Mouse (Mus musculus) macrophage (primary cell): ENCODE measurements around the gene Arpc3. TPM values are rescaled to one million over a fixed set of nuclear protein-coding genes. Genes with fewer than 3 reads are reported as not detected.

Experiments used
- H3K27ac ChIP-seq: fragments of 350-480 bp; formaldehyde crosslinking; 2 replicates; pipeline ENCODE4 v1.9.0; 2021
- H3K36me3 ChIP-seq: fragments of 350-480 bp; formaldehyde crosslinking; 2 replicates; pipeline ENCODE4 v1.9.0; 2021; ENCODE audit errors: inconsistent target
- H3K4me3 ChIP-seq: fragments of 350-480 bp; formaldehyde crosslinking; 2 replicates; pipeline ENCODE4 v1.9.0; 2021; ENCODE audit errors: inconsistent target
- H3K79me2 ChIP-seq: fragments of 350-480 bp; formaldehyde crosslinking; 2 replicates; pipeline ENCODE4 v1.9.0; 2021; ENCODE audit errors: inconsistent target
- WGBS: methylation state at CpG from one replicate; pipeline ENCODE4 v1.1.7; 2026; ENCODE audit warnings: inconsistent platforms; ENCODE audit not compliant: missing documents; 5-methylcytosine and 5-hydroxymethylcytosine counted together
- polyA plus RNA-seq: library from polyadenylated mRNA; stranded (reverse); fragments of 250-400 nt; gene quantifications from 3 replicates; pipeline ENCODE4 v1.2.4, GENCODE M21; 2018; ENCODE audit warnings: inconsistent platforms

The Arpc3 gene
- polyA plus RNA-seq, 1 experiment from 2014 or later = 1,088 TPM

DNA sequence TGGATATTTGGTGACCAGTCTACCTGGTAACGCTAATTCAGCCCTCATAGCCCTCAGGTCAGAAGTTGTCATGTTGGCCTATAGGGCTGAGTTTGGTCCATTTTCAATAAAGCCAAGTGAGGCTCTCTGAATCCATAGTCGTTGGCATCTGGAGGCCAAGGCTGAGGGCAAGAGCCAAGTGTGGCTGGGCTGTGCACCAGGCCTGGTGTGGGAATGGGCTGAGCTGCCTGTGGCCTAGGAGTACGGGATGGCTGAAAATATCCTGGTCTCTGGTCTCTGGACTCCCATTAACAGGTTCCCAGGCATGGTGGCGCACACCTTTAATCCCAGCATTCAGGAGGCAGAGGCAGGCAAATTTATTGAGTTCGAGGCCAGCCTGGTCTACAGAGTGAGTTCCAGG is 1.7 kb upstream of the Arpc3 start:
- no peak overlapping the region for H3K27ac ChIP-seq
- H3K4me3 ChIP-seq = no peak overlapping the region
- WGBS = 85% methylated on average over 5 of the region's 5 CpGs

DNA sequence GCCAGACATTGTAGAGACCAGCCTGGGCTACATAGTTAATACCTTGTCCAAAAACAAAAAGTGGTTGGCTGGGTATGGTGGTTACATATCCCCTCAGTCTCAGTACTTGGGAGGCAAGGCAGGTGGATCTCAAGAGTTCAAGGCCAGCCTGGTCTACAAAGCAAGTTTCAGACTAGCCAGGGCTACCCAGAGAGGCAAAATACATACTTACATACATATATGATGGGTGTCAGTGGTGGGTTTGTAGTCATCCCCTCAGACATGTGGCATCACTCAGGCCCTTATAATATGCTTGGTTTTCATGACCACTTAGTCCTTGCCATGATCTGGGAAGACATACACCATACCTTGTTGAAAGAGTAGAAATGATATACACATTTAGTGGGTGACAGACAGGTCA is 1.0 kb upstream of the Arpc3 start:
- Histone ChIP-seq H3K36me3 (no peaks in the 10 kb centered on the region), H3K4me3 (no peak overlapping the region), H3K27ac (no peak overlapping the region), H3K79me2 (peaks cover 41% of the 10 kb centered on the region)

More for the DNA sequence above, 1.7 kb upstream of the Arpc3 start:
- Histone ChIP-seq H3K79me2 (peaks cover 34% of the 10 kb centered on the region), H3K36me3 (no peaks in the 10 kb centered on the region)

DNA sequence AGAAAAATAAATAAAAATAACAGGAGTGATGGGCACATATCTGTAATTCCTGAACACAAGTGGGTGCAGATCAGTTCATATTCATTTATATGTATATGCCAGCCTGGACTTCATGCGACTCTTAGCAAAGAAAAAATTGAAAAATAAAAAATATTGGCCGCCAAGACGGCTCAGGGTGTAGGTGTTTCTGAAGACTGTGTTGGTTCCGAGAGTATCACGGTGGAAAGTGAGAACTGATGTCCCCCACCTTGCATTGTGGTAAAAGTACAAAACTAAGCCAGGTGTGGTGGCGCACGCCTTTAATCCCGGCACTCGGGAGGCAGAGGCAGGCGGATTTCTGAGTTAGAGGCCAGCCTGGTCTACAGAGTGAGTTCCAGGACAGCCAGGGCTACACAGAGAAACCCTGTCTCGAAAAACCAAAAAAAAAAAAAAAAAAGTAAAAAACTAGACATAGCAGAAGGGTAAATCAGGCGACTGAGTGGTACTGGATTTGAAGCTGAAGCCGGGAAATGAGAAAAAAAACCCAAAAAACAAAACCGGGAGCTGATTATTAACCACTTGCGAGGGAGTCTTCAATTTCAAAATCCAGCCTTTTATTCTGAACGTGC is 396 bp upstream of the Arpc3 start:
- peak overlapping the region; percentile 96 for H3K27ac ChIP-seq
- peaks cover 47% of the 10 kb centered on the region for H3K79me2 ChIP-seq
- 55% methylated on average over 13 of the region's 16 CpGs for WGBS
- no peaks in the 10 kb centered on the region for H3K36me3 ChIP-seq
- H3K4me3 ChIP-seq = peak overlapping the region; percentile 86; the same call in 1 of the 2 replicates

DNA sequence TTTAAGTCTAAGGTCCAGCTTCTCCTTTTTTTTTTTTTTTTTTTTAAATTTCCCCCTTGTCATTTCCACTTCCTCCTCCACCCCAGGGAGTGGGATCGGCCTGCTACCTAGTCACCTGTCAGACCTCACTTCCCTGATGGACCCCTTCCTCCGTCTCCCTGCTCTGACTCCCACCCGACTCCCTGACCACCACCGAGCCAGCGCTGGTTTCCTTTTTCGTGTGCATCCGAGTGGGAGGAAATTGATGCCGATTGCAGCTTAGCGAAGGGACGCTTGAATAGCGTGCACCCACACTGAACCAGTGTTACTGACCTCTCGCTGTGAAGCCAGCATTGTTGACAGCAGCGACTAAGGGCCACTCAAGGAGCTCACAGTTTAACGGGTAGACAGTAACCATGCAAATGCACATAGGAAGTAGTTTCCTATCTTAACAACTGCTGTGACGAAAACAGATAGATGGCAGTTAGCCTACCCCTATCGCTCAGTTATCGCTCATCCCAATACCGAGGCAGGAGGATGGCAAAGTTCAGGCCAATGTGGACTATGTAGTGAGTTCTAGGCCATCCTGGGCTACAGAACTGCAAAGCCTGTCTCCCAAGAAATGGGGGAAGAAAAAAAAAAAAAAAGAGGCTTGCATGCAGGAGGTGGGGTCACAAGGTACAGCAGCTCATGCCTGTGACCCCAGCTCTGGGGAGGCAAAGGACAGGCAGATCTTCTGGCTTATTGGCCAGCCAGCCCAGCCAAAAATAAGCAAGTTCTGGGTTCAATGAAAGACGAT is 738 bp downstream of the Arpc3 start:
- Histone ChIP-seq H3K79me2 (peaks cover 58% of the 10 kb centered on the region), H3K4me3 (peak overlapping the region; percentile 86), H3K27ac (peak overlapping the region; percentile 96), H3K36me3 (no peaks in the 10 kb centered on the region)
- 2% methylated on average over 19 of the region's 19 CpGs for WGBS

DNA sequence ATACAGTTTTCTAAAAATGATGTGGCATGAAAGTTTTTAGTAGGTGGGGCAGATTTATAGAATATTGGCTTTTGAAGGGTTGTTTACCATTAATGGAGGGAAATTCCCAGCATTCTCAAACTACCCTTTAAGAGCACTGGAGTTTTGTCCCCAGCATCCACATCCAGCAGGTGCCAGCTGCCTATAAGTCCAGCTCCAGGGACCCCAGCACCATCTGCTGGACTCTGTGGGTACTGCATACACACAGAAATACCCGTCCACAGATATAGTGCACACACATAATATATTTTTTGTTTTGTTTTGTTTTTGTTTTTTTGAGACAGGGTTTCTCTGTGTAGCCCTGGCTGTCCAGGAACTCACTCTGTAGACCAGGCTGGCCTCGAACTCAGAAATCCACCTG is 2.2 kb downstream of the Arpc3 start:
- no peak overlapping the region for H3K4me3 ChIP-seq
- no peaks in the 10 kb centered on the region for H3K36me3 ChIP-seq
- H3K79me2 ChIP-seq = peaks cover 73% of the 10 kb centered on the region
- WGBS = 48% methylated on average over 2 of the region's 2 CpGs
- H3K27ac ChIP-seq = no peak overlapping the region

DNA sequence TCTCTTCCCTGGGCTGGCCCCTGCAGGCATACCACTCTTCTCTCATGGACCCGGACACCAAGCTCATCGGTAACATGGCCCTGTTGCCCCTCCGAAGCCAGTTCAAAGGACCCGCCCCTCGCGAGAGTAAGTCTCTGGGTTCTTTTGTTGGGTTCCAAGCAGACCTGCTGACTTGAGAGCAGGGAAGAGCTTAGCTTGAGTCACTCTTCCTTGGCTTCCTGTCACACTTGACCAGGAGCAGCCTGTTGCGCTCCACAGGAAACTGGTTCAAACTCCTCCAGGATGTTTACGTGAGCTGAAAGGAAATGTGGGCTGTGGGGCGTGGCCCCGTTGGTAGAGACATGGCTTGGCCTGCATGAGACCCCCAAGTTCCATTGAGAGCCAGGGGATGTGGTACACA is 5.1 kb downstream of the Arpc3 start:
- Histone ChIP-seq H3K79me2 (peaks cover 100% of the 10 kb centered on the region), H3K36me3 (peaks cover 3% of the 10 kb centered on the region; the same call in 1 of the 2 replicates), H3K4me3 (peak overlapping the region; percentile 52), H3K27ac (peak overlapping the region; percentile 98)
- 3% methylated on average over 10 of the region's 10 CpGs for WGBS

DNA sequence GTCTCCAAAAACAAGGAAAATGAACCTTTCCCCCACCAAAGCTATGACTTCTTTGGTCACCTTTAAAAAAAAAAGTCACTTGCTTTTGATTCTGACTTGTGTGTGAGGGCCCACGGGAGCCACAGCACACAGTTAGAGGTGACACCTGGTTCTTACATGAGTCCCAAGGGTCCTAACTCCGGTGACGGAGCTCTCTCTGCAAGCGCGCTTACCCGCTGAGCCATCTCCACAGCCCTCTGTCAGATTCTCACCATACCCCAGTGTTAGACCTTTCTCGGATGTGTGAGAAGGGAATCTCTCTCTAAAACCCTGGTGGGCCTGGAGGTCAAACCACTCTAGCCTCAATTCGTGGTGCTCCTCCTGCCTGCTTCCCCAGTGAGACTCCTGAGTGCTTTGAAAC is 5.8 kb downstream of the Arpc3 start:
- 69% methylated on average over 8 of the region's 8 CpGs for WGBS
- Histone ChIP-seq H3K27ac (peak overlapping the region; percentile 98), H3K4me3 (peak overlapping the region; percentile 52; the same call in 1 of the 2 replicates), H3K79me2 (peaks cover 100% of the 10 kb centered on the region), H3K36me3 (peaks cover 10% of the 10 kb centered on the region)

DNA sequence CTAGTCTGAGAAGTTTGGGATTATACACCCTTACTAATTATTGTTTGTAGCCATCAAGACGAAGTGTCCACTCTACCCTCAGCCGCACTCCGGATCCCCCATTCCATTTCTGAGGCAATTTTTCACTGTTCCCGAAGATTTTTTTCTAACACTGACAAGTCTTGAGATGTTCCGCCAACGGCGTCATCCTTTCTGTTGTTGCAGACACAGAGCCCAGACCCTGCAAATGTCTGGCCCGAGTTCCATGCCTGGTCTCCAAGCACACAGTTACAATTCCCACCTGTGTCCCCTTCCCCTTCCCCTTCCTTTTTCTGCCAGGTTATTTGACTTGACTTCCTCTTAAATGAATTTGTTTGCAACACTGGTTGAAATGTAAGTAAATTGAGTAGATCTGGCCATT is 8.2 kb downstream of the Arpc3 start:
- Histone ChIP-seq H3K4me3 (no peak overlapping the region), H3K27ac (peak overlapping the region; percentile 98), H3K36me3 (peaks cover 34% of the 10 kb centered on the region), H3K79me2 (peaks cover 100% of the 10 kb centered on the region)
- WGBS = 76% methylated on average over 7 of the region's 8 CpGs

DNA sequence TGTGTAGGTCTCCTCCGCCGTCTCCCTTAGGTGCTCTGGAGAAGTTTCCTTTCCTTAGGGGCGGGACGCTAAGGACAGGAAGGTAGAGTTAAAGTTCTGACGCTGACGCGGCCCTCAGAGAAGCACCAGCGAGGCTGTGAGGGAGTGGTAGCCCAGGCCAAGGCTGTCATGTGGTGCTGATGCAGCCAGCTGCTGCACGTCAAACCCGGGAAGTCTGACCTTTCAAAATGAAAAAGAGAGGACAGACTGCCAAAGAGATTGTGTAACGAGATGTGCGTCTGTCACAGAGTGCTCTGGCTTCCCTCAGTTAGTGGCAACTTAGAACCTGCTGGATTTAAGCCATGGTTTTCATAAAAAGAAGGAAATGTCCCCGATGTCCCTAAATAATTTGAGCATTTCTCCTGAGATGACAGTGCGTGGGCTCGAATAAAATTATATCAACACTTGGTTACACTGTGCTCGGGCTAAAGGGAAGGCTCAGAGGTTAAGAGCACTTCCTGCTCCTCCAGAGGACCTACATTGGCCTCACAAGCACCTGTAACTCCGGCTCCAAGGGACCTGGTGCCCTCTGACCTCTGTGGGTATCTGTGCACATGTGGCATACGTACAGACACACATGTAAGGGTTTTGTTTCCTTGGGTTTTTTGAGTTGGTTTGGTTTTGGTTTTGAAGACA is 9.1 kb downstream of the Arpc3 start:
- Histone ChIP-seq H3K27ac (peak overlapping the region; percentile 98), H3K79me2 (peaks cover 99% of the 10 kb centered on the region), H3K4me3 (no peak overlapping the region), H3K36me3 (peaks cover 43% of the 10 kb centered on the region)
- WGBS = 39% methylated on average over 18 of the region's 18 CpGs

DNA sequence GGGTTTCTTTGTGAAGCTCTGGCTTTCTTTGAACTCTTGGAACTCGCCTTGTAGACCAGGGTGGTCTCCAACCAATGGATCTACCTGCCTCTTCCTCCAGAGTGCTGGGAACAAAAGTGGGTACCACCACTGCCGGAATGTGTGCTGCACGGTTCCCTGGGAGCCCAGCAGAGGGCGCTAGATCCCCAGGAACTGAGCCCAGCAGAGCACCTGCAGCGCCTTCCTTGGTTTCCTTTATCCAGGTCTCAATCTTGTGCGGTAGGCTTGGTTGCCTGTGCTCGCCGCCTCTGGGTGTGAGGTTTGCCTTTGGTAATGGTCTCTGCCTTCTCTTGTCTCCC is 9.6 kb downstream of the Arpc3 start:
- H3K27ac ChIP-seq = peak overlapping the region; percentile 98
- H3K36me3 ChIP-seq = peaks cover 48% of the 10 kb centered on the region
- H3K4me3 ChIP-seq = no peak overlapping the region
- WGBS = 39% methylated on average over 8 of the region's 8 CpGs
- H3K79me2 ChIP-seq = peaks cover 93% of the 10 kb centered on the region

DNA sequence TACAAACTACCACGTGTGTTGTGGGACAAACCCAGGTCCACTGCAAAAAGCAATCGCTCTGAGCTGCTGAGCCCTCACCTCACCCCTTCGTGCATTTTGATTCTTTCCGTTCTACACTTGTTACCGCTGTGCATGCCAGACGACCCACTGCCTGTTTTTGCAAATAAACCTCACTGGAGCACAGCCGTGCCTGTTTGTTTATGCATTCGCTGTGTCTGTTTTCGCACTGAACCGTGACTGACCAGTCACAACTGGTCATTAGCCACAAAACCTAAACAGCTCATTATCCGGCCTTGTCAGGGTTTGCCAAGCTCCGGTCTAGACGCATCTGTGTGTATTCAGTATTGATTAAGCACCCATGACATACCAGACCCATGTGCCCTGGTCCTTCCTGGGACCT is 10.5 kb downstream of the Arpc3 start:
- Histone ChIP-seq H3K79me2 (peaks cover 85% of the 10 kb centered on the region), H3K36me3 (peaks cover 57% of the 10 kb centered on the region), H3K4me3 (no peak overlapping the region), H3K27ac (no peak overlapping the region)
- WGBS = 94% methylated on average over 13 of the region's 13 CpGs

DNA sequence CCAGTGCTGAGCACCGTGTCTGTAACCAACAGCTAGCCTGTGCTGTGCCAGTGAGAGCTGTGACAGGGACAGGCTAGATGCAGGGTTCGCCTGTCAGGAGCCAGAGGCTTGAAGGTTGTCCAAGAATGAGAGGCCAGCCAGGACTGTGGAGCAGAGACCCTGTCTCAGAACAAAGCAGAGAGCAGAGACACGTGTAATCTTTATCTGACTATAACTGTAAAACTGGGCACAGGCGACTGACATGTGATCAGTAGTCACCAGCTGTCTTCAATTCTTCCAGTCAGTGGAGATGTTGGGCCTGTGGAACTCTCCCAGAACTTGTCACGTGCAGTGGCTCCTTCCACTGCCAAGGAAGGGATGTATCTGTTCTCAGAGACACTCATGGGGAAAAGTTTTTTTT is 11.1 kb downstream of the Arpc3 start:
- Histone ChIP-seq H3K79me2 (peaks cover 78% of the 10 kb centered on the region), H3K4me3 (no peak overlapping the region), H3K27ac (no peak overlapping the region), H3K36me3 (peaks cover 59% of the 10 kb centered on the region)
- 95% methylated on average over 5 of the region's 5 CpGs for WGBS

DNA sequence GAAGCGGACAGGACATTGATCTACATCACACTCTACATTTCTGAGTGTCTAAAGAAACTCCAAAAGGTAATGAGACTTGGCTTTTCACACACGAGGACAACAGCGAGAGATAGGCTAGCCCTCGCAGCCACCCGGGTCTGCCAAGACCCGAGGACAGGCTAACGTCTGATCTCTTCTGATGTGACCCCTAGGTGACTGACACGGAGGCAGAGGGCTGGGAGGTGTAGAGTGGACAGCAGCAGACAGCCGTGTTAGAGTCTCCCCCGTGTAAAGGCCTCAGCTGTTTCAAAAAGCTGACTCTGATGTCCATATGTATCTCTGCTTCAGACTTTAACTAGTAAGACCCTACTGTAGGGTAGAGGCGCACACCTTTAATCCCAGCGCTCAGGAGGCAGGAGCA is 11.7 kb downstream of the Arpc3 start:
- 92% methylated on average over 12 of the region's 12 CpGs for WGBS
- Histone ChIP-seq H3K4me3 (no peak overlapping the region), H3K36me3 (peaks cover 59% of the 10 kb centered on the region), H3K79me2 (peaks cover 73% of the 10 kb centered on the region), H3K27ac (no peak overlapping the region)

DNA sequence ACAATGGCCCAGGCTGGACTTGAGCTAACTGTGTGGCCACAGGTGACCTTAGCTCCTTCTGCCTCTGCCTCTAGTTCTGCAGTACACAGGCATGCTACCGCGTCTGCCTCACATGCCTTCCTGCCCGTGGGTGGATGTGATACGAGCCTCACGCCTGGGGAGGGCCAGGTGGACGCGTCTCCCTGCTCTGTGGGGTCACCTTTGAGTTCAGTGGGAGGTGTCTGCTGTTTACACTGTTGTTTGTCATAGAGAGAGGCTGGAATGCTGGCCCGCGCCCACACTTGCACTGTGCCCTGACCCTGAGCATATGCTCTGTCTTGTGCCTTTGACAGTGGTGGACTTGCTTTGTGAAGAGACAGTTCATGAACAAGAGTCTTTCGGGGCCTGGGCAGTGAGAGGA is 13.9 kb downstream of the Arpc3 start:
- Histone ChIP-seq H3K79me2 (peaks cover 51% of the 10 kb centered on the region), H3K36me3 (peaks cover 66% of the 10 kb centered on the region), H3K4me3 (no peak overlapping the region), H3K27ac (no peak overlapping the region)
- WGBS = 97% methylated on average over 10 of the region's 10 CpGs
